Mouse (Mus musculus) testis, adult 2 months (tissue): ENCODE results near the gene Kcnk1. TPM values are rescaled to one million over a fixed set of nuclear protein-coding genes. Genes with fewer than 3 reads are reported as not detected.

ENCODE experiments used
- H3K27ac ChIP-seq: fragments of 200-500 bp; 2 replicates; pipeline ENCODE4 v1.5.1; 2012; ENCODE audit warnings: low read depth, low read length; ENCODE audit not compliant: control insufficient read depth, insufficient read depth
- H3K27me3 ChIP-seq: fragments of 200-500 bp; 2 replicates; pipeline ENCODE4 v1.6.1; 2012; ENCODE audit warnings: mild to moderate bottlenecking, low read length, moderate library complexity; ENCODE audit not compliant: control insufficient read depth, insufficient read depth
- H3K36me3 ChIP-seq: fragments of 200-500 bp; 2 replicates; pipeline ENCODE4 v1.6.1; 2012; ENCODE audit warnings: mild to moderate bottlenecking, low read length; ENCODE audit not compliant: control insufficient read depth, insufficient read depth
- H3K4me1 ChIP-seq: fragments of 200-500 bp; 2 replicates; pipeline ENCODE4 v1.6.1; 2012; ENCODE audit warnings: low read length; ENCODE audit not compliant: control insufficient read depth, insufficient read depth
- H3K4me3 ChIP-seq: fragments of 200-500 bp; 2 replicates; pipeline ENCODE4 v1.5.1; 2012; ENCODE audit warnings: low read depth, mild to moderate bottlenecking, low read length, moderate library complexity, mixed read lengths; ENCODE audit not compliant: control insufficient read depth
- CTCF ChIP-seq: fragments of 200-500 bp; IDR thresholded peaks from 2 replicates; pipeline ENCODE4 v1.5.1; 2012; ENCODE audit warnings: low read depth, mild to moderate bottlenecking, inconsistent platforms, low read length, moderate library complexity; ENCODE audit not compliant: control insufficient read depth, insufficient read depth, insufficient replicate concordance
- POLR2A ChIP-seq: fragments of 200-500 bp; IDR thresholded peaks from 2 replicates; pipeline ENCODE4 v1.6.1; 2012; ENCODE audit warnings: low read depth, mild to moderate bottlenecking, inconsistent platforms, low read length, moderate library complexity; ENCODE audit not compliant: control insufficient read depth
- polyA plus RNA-seq: library from polyadenylated mRNA; depleted of rRNA; stranded (reverse); fragments of >200 nt; gene quantifications from 2 replicates; pipeline ENCODE4 v1.2.3, GENCODE M21; 2012

Gene Kcnk1
- polyA plus RNA-seq, 1 experiment = 3.0 TPM

DNA sequence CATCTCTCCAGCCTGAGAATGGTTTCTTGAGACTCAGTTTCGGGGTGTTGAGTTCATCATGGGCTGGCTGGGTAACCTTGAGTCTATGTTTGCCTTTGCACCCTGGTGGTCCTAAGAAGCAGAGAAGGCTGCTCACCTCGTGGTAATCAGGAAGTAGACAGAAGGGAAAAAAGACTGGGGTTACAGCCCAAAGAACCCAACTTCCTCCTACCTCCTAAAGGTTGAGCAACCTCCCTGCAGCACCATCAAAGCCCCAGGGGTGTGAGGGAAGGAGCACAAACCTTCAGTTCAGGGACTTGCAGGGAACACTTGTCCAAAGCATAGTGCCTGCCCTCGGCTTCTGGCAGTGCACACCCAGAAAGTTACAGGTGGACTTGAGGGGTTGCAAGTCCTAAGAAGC is 11.5 kb upstream of the Kcnk1 start:
- Histone ChIP-seq H3K4me3 (no peak overlapping the region), H3K27ac (no peak overlapping the region), H3K36me3 (no peaks in the 10 kb centered on the region), H3K27me3 (no peaks in the 10 kb centered on the region), H3K4me1 (no peaks in the 10 kb centered on the region)
- no peak for TF ChIP-seq POLR2A
- no peak for TF ChIP-seq CTCF

DNA sequence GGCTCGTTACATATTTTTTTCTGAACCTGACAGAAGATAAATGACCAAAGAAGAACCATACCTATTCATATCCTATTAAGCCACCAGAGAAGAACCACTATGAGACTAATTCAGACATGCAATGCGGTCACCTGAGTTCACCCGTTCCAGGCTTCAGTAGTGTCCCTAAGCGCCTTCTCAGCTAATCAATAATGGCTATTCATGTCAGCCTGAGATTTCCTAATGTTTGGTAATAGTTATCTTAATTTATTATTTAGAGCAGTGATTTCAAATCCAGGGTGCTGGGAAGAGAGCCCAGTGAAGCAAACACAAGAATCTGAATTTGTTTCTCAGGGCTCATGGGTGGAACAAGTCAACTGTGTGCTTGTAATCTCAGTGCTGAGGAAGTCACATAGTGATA is 10.8 kb upstream of the Kcnk1 start:
- H3K4me1 ChIP-seq = no peaks in the 10 kb centered on the region
- no peak for TF ChIP-seq POLR2A
- no peak for TF ChIP-seq CTCF
- no peak overlapping the region for H3K27ac ChIP-seq
- no peak overlapping the region for H3K4me3 ChIP-seq
- no peaks in the 10 kb centered on the region for H3K36me3 ChIP-seq
- H3K27me3 ChIP-seq = no peaks in the 10 kb centered on the region

- Histone ChIP-seq H3K4me3 (no peak overlapping the region), H3K36me3 (no peaks in the 10 kb centered on the region), H3K4me1 (no peaks in the 10 kb centered on the region), H3K27ac (no peak overlapping the region), H3K27me3 (no peaks in the 10 kb centered on the region)
- TF ChIP-seq CTCF (no peak), POLR2A (no peak)
Observed at GRCm38 (mm10) chr8:125985364-125985763, 9.6 kb upstream of the Kcnk1 start.

DNA sequence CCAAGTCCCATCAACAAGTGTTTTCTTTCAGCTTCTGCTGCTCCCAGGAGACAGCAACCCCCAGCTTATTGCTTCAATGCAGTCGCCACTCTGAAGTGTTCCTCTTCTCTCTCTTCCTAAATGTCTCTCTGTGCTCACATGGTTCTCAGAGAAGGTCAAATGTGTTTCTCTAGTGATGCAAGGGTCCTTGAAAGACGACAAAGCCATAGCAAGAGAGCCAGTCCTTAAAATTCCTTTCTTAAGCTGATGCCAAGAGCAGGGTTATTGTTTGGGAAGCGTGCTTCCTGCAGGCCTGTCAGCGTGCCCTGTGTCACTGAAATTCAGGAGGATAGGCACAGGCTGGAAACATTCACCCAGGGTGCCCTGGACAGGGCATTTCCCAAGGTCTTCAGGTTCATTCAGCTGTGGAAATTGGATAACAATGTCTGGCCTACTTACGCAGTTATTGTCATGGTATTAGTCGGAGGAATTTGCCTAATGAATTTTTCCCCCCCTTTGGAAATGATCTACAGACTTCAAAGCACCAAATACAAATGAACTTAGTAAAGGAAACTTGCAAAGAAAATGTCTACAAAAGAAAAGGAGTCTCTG is 7.9 kb upstream of the Kcnk1 start:
- TF ChIP-seq CTCF = no peak
- no peak for TF ChIP-seq POLR2A
- Histone ChIP-seq H3K36me3 (no peaks in the 10 kb centered on the region), H3K27ac (no peak overlapping the region), H3K27me3 (no peaks in the 10 kb centered on the region), H3K4me3 (no peak overlapping the region), H3K4me1 (no peaks in the 10 kb centered on the region)

DNA sequence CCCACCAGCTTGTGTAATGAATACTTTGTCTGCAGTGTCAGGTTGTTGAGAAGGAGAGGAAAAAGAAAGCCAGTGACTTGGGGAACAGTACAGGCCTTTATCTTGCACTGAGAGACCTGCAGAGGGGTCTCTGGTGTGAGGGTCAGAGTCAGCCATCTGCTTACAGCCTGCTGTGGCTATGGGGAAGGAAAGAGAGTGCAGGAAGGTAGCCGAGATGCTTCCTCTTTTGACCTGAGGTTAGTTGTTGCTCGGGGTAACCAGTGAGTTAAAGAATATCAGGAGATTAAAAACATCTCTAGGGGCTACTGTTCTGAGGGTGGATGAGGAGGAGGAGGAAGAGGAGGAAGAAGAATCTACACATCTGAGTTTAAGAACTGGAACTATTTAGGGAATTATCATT is 7.0 kb upstream of the Kcnk1 start:
- Histone ChIP-seq H3K4me1 (no peaks in the 10 kb centered on the region), H3K27me3 (no peaks in the 10 kb centered on the region), H3K36me3 (no peaks in the 10 kb centered on the region), H3K27ac (no peak overlapping the region), H3K4me3 (no peak overlapping the region)
- TF ChIP-seq POLR2A (no peak), CTCF (no peak)

GRCm38 (mm10) chr8:125993636-125994035 is 1.3 kb upstream of the Kcnk1 start:
- Histone ChIP-seq H3K4me1 (peaks cover 8% of the 10 kb centered on the region), H3K36me3 (no peaks in the 10 kb centered on the region), H3K4me3 (no peak overlapping the region), H3K27ac (no peak overlapping the region), H3K27me3 (no peaks in the 10 kb centered on the region)
- TF ChIP-seq CTCF (no peak), POLR2A (no peak)

DNA sequence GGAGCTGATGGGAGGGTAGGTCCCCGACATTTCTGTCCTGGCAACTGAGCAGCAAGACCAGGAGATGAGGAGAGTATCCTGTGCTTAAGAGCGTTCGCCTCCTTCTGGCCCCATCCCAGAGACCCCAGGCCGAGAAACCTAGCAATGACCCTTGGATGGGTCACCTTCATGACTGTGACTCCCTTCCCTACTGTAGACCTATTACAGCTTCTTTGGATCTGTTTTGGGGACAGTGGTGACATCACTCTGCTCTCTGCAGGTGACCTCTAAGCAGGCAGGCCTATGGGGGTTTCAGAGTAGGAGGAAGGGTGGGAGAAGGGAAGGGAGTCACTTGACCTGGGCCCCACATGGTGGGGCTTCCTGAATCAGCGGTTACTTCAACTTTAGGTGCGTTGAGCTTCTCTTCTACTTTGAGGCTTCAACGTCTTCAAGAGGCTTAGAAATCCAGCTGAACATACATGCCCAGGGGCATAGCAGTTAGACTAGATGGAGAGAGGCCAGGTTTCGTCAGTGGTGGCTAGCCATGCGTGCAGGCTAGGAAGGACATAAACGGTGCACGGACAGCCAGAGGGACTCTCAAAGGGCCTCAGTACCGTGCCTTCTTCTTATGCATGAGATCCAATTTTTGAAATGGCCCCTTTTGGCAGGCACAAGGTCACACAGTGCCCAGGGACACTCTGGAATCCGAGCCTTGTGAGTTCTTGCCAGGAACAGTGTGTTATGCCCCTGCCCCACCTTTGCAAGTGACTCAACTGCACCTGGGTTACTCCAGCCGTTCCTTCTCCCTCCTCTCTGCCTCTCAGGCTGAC is 1.3 kb downstream of the Kcnk1 start:
- TF ChIP-seq CTCF (no peak), POLR2A (no peak)
- Histone ChIP-seq H3K27ac (peak overlapping the region; percentile 10; the same call in 1 of the 2 replicates), H3K27me3 (no peaks in the 10 kb centered on the region), H3K36me3 (no peaks in the 10 kb centered on the region), H3K4me3 (peak overlapping the region; percentile 81), H3K4me1 (peaks cover 9% of the 10 kb centered on the region)
